Mouse (Mus musculus): ENCODE measurements around the gene Ston2.
A peak's percentile ranks its signal among the peaks of the same experiment; 100 is the strongest.
"Not testable (repeated sequence)": the region's sequence is repeated elsewhere in the genome, so short reads cannot be mapped to it uniquely, and the experiment has no call there.

Ston2 gene

GRCm38 (mm10) chr12:91789801-91790200 is 1.6 kb upstream of the Ston2 start:
- peak; percentile 61 for DNase-seq (ENCODE audit: low spot score)

- not testable (repeated sequence) for DNase-seq (ENCODE audit: low spot score)
Observed at GRCm38 (mm10) chr12:91788446-91788845, 259 bp upstream of the Ston2 start.

- peak; percentile 51 for DNase-seq (ENCODE audit: low spot score)
Observed at GRCm38 (mm10) chr12:91786355-91786754, 1.8 kb downstream of the Ston2 start.

GRCm38 (mm10) chr12:91781432-91781831 is 6.8 kb downstream of the Ston2 start:
- no peak for DNase-seq (ENCODE audit: low spot score)

- no peak for DNase-seq (ENCODE audit: low spot score)
Observed at GRCm38 (mm10) chr12:91780531-91780930, 7.7 kb downstream of the Ston2 start.

GRCm38 (mm10) chr12:91779004-91779365 is 9.2 kb downstream of the Ston2 start:
- DNase-seq (ENCODE audit: low spot score): peak; percentile 68

GRCm38 (mm10) chr12:91778211-91779003 is 9.8 kb downstream of the Ston2 start:
- peak; percentile 56 for DNase-seq (ENCODE audit: low spot score)

- no peak for DNase-seq (ENCODE audit: low spot score)
Observed at GRCm38 (mm10) chr12:91776342-91776741, 11.8 kb downstream of the Ston2 start.

- no peak for DNase-seq (ENCODE audit: low spot score)
Observed at GRCm38 (mm10) chr12:91774811-91775284, 13.3 kb downstream of the Ston2 start.

GRCm38 (mm10) chr12:91768871-91769270 is 19.3 kb downstream of the Ston2 start:
- DNase-seq (ENCODE audit: low spot score): no peak

- DNase-seq (ENCODE audit: low spot score): no peak
Observed at GRCm38 (mm10) chr12:91768176-91768575, 20.0 kb downstream of the Ston2 start.

- DNase-seq (ENCODE audit: low spot score): no peak
Observed at GRCm38 (mm10) chr12:91766338-91767107, 21.7 kb downstream of the Ston2 start.

- DNase-seq (ENCODE audit: low spot score): no peak
Observed at GRCm38 (mm10) chr12:91765504-91765903, 22.7 kb downstream of the Ston2 start.

GRCm38 (mm10) chr12:91765054-91765453 is 23.1 kb downstream of the Ston2 start:
- DNase-seq (ENCODE audit: low spot score): no peak

- no peak for DNase-seq (ENCODE audit: low spot score)
Observed at GRCm38 (mm10) chr12:91764471-91764870, 23.7 kb downstream of the Ston2 start.

- DNase-seq (ENCODE audit: low spot score): no peak
Observed at GRCm38 (mm10) chr12:91759836-91760235, 28.4 kb downstream of the Ston2 start.

GRCm38 (mm10) chr12:91757854-91758562 is 30.2 kb downstream of the Ston2 start:
- DNase-seq (ENCODE audit: low spot score): no peak

- no peak for DNase-seq (ENCODE audit: low spot score)
Observed at GRCm38 (mm10) chr12:91756562-91757166, 31.5 kb downstream of the Ston2 start.

GRCm38 (mm10) chr12:91754606-91755005 is 33.6 kb downstream of the Ston2 start:
- no peak for DNase-seq (ENCODE audit: low spot score)

GRCm38 (mm10) chr12:91752711-91753110 is 35.5 kb downstream of the Ston2 start:
- DNase-seq (ENCODE audit: low spot score): no peak

- DNase-seq (ENCODE audit: low spot score): no peak
Observed at GRCm38 (mm10) chr12:91751893-91752597, 36.1 kb downstream of the Ston2 start.

All from ovary, postnatal 14 days (tissue).